Mouse (Mus musculus): ENCODE measurements around the gene Rhbg. TPM values are rescaled to one million over a fixed set of nuclear protein-coding genes. Genes with fewer than 3 reads are reported as not detected.
A peak's percentile ranks its signal among the peaks of the same experiment; 100 is the strongest.

The Rhbg gene
- polyA plus RNA-seq, 1 experiment, result 0.45 TPM

GRCm38 (mm10) chr3:88222446-88222845 lies 32.1 kb downstream of the Rhbg start:
- no peak for DNase-seq (ENCODE audit: low read depth)
- no peak for TF ChIP-seq POLR2A (IDR thresholded peaks at IDR 0.05; ENCODE audit: borderline replicate concordance, extremely low read depth, insufficient read depth, insufficient read length, poor library complexity, severe bottlenecking)

DNA sequence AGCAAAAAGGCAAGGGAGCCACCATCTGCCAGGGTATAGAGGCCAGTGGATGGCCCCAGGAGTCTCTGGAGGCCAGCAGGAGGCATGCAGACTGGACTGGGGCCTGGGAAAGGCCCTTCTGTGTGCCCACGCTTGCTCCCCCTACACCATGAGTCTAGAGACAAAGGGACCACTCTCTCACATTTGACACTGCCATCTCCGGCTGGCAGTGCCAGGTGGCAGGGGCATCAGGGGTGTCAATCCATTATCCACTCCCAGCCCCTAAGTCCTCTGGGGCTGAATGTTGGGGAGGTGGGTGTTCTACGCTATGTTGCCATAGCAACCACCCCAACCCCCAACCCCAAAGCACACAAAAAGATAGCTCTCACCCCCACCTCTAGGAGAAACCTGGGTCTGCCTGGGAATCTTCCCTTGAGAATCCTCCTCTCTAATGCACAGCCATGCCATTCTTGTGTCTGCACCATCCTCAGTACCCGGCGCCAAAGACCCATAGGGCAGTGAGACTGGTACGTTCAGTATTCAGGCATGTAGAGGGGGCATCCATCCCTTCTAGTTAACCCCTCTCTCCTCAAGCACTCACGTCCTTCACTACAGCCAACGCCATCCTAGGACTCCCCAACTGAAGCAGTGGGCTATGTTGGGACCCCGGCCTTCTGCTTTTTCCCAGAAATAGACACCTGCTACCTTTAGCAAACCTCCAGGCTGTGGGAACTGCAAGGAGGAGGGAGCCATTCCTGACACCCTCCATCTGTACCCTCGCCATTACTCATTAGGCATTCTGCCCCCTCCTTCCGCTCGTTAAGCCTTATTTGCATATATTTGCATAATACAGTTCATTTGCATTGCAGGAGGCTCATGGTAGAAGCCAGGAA lies 32.8 kb downstream of the Rhbg start:
- TF ChIP-seq POLR2A (IDR thresholded peaks at IDR 0.05; ENCODE audit: borderline replicate concordance, extremely low read depth, insufficient read depth, insufficient read length, poor library complexity, severe bottlenecking) (no peak), CTCF (IDR thresholded peaks at IDR 0.05; ENCODE audit: borderline replicate concordance, extremely low read depth, insufficient read depth, insufficient read length) (no peak)

GRCm38 (mm10) chr3:88220842-88221241 lies 33.7 kb downstream of the Rhbg start:
- no peak for DNase-seq (ENCODE audit: low read depth)
- TF ChIP-seq CTCF (IDR thresholded peaks at IDR 0.05; ENCODE audit: borderline replicate concordance, extremely low read depth, insufficient read depth, insufficient read length) (peak; percentile 17; the same call in 1 of the 2 replicates), POLR2A (IDR thresholded peaks at IDR 0.05; ENCODE audit: borderline replicate concordance, extremely low read depth, insufficient read depth, insufficient read length, poor library complexity, severe bottlenecking) (no peak)

More for the DNA sequence above, 32.8 kb downstream of the Rhbg start:
- DNase-seq (ENCODE audit: low read depth), result peak; percentile 98

DNA sequence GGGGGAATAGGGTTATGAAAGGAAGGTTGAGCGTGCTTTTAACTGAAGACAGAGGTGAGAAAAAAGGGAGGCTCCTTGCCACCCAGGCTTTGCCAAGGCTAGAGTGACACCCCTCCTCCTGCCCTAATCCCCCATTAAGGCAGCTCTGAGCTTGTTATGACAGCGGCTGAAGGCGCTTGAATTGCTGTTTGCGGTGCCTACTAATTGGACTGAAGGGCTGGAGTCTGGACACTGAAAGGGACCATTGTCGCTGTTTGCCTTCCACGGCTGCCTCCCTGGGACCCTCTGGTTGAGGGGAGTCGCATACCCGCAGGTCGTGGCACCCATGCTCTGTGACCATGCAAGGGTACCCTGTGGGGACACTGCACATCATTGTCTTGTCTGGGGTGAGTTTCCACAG lies 34.6 kb downstream of the Rhbg start:
- DNase-seq (ENCODE audit: low read depth), result peak; percentile 96
- TF ChIP-seq CTCF (IDR thresholded peaks at IDR 0.05; ENCODE audit: borderline replicate concordance, extremely low read depth, insufficient read depth, insufficient read length) (no peak), POLR2A (IDR thresholded peaks at IDR 0.05; ENCODE audit: borderline replicate concordance, extremely low read depth, insufficient read depth, insufficient read length, poor library complexity, severe bottlenecking) (no peak)

DNA sequence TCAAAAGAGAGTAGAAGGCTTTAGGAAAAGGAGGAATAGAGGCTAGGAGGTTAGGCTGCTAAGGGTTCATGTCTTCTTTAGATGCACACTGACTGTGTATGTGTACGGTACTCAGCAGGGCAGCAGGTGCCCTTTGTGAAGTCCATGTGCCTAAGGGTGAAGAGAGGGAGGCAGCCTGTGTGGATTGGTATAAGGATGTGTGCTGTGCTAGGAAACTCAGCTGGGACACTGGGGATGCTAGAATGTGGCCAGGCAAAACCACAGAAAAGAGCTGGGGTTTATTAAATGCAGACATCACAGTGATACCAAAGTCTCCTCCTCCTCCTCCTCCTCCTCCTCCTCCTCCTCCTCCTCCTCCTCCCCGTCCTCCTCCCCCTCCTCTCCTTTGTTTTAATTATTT lies 36.8 kb downstream of the Rhbg start:
- DNase-seq (ENCODE audit: low read depth), result no peak
- TF ChIP-seq CTCF (IDR thresholded peaks at IDR 0.05; ENCODE audit: borderline replicate concordance, extremely low read depth, insufficient read depth, insufficient read length), result no peak
- no peak for TF ChIP-seq POLR2A (IDR thresholded peaks at IDR 0.05; ENCODE audit: borderline replicate concordance, extremely low read depth, insufficient read depth, insufficient read length, poor library complexity, severe bottlenecking)

GRCm38 (mm10) chr3:88216534-88217326 lies 37.8 kb downstream of the Rhbg start:
- TF ChIP-seq POLR2A (IDR thresholded peaks at IDR 0.05; ENCODE audit: borderline replicate concordance, extremely low read depth, insufficient read depth, insufficient read length, poor library complexity, severe bottlenecking) (no peak), CTCF (IDR thresholded peaks at IDR 0.05; ENCODE audit: borderline replicate concordance, extremely low read depth, insufficient read depth, insufficient read length) (no peak)

GRCm38 (mm10) chr3:88216116-88216515 lies 38.4 kb downstream of the Rhbg start:
- TF ChIP-seq CTCF (IDR thresholded peaks at IDR 0.05; ENCODE audit: borderline replicate concordance, extremely low read depth, insufficient read depth, insufficient read length) (no peak), POLR2A (IDR thresholded peaks at IDR 0.05; ENCODE audit: borderline replicate concordance, extremely low read depth, insufficient read depth, insufficient read length, poor library complexity, severe bottlenecking) (no peak)
- no peak for DNase-seq (ENCODE audit: low read depth)

More at GRCm38 (mm10) chr3:88216534-88217326, 37.8 kb downstream of the Rhbg start:
- no peak for DNase-seq (ENCODE audit: low read depth)

DNA sequence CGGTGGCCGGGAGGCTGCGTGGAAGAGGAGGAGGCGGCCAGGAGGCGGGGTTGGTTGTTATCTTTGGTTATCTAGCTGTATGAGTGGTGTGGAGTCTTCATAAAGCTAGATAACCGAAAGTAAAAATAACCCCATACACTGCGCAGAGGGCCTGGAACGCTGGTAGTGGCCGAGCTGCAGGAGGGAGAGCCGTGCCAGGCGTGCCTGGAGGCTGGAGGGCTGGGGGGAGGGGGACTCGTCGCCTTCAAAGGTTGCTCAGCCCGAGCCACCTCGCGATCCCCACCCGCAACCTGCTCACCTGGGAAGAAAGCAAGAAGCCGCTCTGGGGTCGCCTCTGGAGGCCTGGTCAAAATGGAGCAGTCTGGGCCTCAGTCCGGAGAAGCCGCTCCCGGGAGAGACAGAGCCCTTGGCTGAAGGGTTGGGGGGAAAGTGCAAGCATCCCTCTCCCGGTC lies 38.9 kb downstream of the Rhbg start:
- TF ChIP-seq CTCF (IDR thresholded peaks at IDR 0.05; ENCODE audit: borderline replicate concordance, extremely low read depth, insufficient read depth, insufficient read length) (no peak), POLR2A (IDR thresholded peaks at IDR 0.05; ENCODE audit: borderline replicate concordance, extremely low read depth, insufficient read depth, insufficient read length, poor library complexity, severe bottlenecking) (no peak)

GRCm38 (mm10) chr3:88214971-88215552 lies 39.4 kb downstream of the Rhbg start:
- TF ChIP-seq POLR2A (IDR thresholded peaks at IDR 0.05; ENCODE audit: borderline replicate concordance, extremely low read depth, insufficient read depth, insufficient read length, poor library complexity, severe bottlenecking), result no peak
- TF ChIP-seq CTCF (IDR thresholded peaks at IDR 0.05; ENCODE audit: borderline replicate concordance, extremely low read depth, insufficient read depth, insufficient read length), result no peak
- DNase-seq (ENCODE audit: low read depth), result no peak

More for the DNA sequence above, 38.9 kb downstream of the Rhbg start:
- DNase-seq (ENCODE audit: low read depth), result no peak

- TF ChIP-seq POLR2A (IDR thresholded peaks at IDR 0.05; ENCODE audit: borderline replicate concordance, extremely low read depth, insufficient read depth, insufficient read length, poor library complexity, severe bottlenecking) (peak; percentile 90; the same call in 1 of the 2 replicates), CTCF (IDR thresholded peaks at IDR 0.05; ENCODE audit: borderline replicate concordance, extremely low read depth, insufficient read depth, insufficient read length) (0 out of 2 replicates have a peak, but pooled peaks have one; percentile 8)
- peak; percentile 97 for DNase-seq (ENCODE audit: low read depth)
These were observed 40.1 kb downstream of the Rhbg start for GRCm38 (mm10) chr3:88214197-88214938.
